Mouse (Mus musculus) small intestine, adult 2 months (tissue): ENCODE measurements around the gene Gm853.

ENCODE experiments used
- CTCF ChIP-seq: fragments of 200-500 bp; IDR thresholded peaks from 2 replicates; pipeline ENCODE4 v1.5.1; 2012; ENCODE audit warnings: low read depth, mild to moderate bottlenecking, control low read depth, inconsistent platforms, low read length, moderate library complexity, mixed read lengths; ENCODE audit not compliant: insufficient replicate concordance, insufficient read length; ENCODE audit errors: extremely low read depth
- POLR2A ChIP-seq: fragments of 200-500 bp; IDR thresholded peaks from 2 replicates; pipeline ENCODE4 v1.6.1; 2012; ENCODE audit warnings: low read depth, mild to moderate bottlenecking, control low read depth, inconsistent platforms, low read length, moderate library complexity

DNA sequence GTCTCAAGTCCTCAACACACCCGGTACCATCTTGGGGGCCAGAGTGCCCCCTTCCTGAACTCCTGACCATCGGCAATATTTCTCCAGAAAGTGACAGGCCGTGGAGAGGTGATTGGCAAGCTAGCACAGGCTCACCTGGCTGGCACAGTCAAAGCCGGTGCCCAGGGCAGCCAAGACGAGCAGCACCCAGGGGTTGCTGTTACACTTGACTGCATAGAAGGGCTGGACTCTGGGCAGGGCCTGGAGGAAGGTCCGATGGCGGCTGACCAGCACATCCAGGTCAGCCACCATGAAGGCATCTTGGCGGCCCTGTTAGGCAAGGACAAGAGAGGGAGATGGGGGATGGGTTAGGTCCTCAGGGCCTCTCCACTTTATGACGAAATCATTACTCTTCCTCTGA, 2.0 kb downstream of the Gm853 start:
- TF ChIP-seq CTCF (no peak), POLR2A (no peak)
